Mouse (Mus musculus): ENCODE measurements around the gene Igfbp4. TPM values are rescaled to one million over a fixed set of nuclear protein-coding genes. Genes with fewer than 3 reads are reported as not detected.

Igfbp4 gene
- polyA plus RNA-seq, 1 experiment from 2014 or later = 966 TPM

GRCm38 (mm10) chr11:99036254-99036653 is 4.8 kb upstream of the Igfbp4 start:
- DNase-seq (ENCODE audit: low spot score) = no peak
- Histone ChIP-seq H3K4me1 (ENCODE audit: control insufficient read depth, insufficient read depth, low read length) (no peaks in the 10 kb centered on the region), H3K9ac (ENCODE audit: low read depth, low read length) (no peak overlapping the region), H3K9me3 (ENCODE audit: control insufficient read depth, low read length) (no peaks in the 10 kb centered on the region), H3K4me2 (ENCODE audit: low read depth, low read length) (no peak overlapping the region), H3K27me3 (replicated peaks; ENCODE audit: control insufficient read depth, insufficient read depth, low read length) (no peaks in the 10 kb centered on the region), H3K36me3 (ENCODE audit: control insufficient read depth, insufficient read depth, low read length) (no peaks in the 10 kb centered on the region), H3K27ac (replicated peaks; ENCODE audit: low read depth, low read length) (no peak overlapping the region), H3K4me3 (ENCODE audit: low read depth, low read length) (no peak overlapping the region)
- no peak for ATAC-seq (ENCODE audit: low read depth)
- WGBS = 62% methylated on average over 6 of the region's 6 CpGs

GRCm38 (mm10) chr11:99039782-99040181 is 1.3 kb upstream of the Igfbp4 start:
- no peaks in the 10 kb centered on the region for H3K27me3 ChIP-seq (replicated peaks; ENCODE audit: control insufficient read depth, insufficient read depth, low read length)
- H3K4me1 ChIP-seq (ENCODE audit: control insufficient read depth, insufficient read depth, low read length) = peaks cover 13% of the 10 kb centered on the region; the same call in 1 of the 2 replicates
- H3K27ac ChIP-seq (replicated peaks; ENCODE audit: low read depth, low read length) = peak overlapping the region; percentile 93
- ATAC-seq (ENCODE audit: low read depth) (peak; percentile 84), DNase-seq (ENCODE audit: low spot score) (peak; percentile 96)
- H3K4me3 ChIP-seq (ENCODE audit: low read depth, low read length) = peak overlapping the region; percentile 76
- H3K4me2 ChIP-seq (ENCODE audit: low read depth, low read length) = peak overlapping the region; percentile 74
- no peaks in the 10 kb centered on the region for H3K9me3 ChIP-seq (ENCODE audit: control insufficient read depth, low read length)
- peak overlapping the region; percentile 93 for H3K9ac ChIP-seq (ENCODE audit: low read depth, low read length)
- WGBS = 2% methylated on average over 15 of the region's 15 CpGs
- peaks cover 7% of the 10 kb centered on the region; the same call in 1 of the 2 replicates for H3K36me3 ChIP-seq (ENCODE audit: control insufficient read depth, insufficient read depth, low read length)

GRCm38 (mm10) chr11:99040346-99040974 is 584 bp upstream of the Igfbp4 start:
- WGBS = 2% methylated on average over 14 of the region's 17 CpGs
- Histone ChIP-seq H3K27ac (replicated peaks; ENCODE audit: low read depth, low read length) (peak overlapping the region; percentile 93), H3K4me3 (ENCODE audit: low read depth, low read length) (peak overlapping the region; percentile 76), H3K4me2 (ENCODE audit: low read depth, low read length) (peak overlapping the region; percentile 74), H3K4me1 (ENCODE audit: control insufficient read depth, insufficient read depth, low read length) (peaks cover 19% of the 10 kb centered on the region; the same call in 1 of the 2 replicates), H3K9me3 (ENCODE audit: control insufficient read depth, low read length) (no peaks in the 10 kb centered on the region), H3K27me3 (replicated peaks; ENCODE audit: control insufficient read depth, insufficient read depth, low read length) (no peaks in the 10 kb centered on the region), H3K9ac (ENCODE audit: low read depth, low read length) (peak overlapping the region; percentile 93), H3K36me3 (ENCODE audit: control insufficient read depth, insufficient read depth, low read length) (peaks cover 9% of the 10 kb centered on the region; the same call in 1 of the 2 replicates)
- peak; percentile 16; the same call in 1 of the 2 replicates for ATAC-seq (ENCODE audit: low read depth)
- DNase-seq (ENCODE audit: low spot score) = peak; percentile 88

GRCm38 (mm10) chr11:99041841-99042780 is 1.1 kb downstream of the Igfbp4 start:
- no peak for DNase-seq (ENCODE audit: low spot score)
- Histone ChIP-seq H3K4me1 (ENCODE audit: control insufficient read depth, insufficient read depth, low read length) (peaks cover 33% of the 10 kb centered on the region), H3K36me3 (ENCODE audit: control insufficient read depth, insufficient read depth, low read length) (peaks cover 9% of the 10 kb centered on the region; the same call in 1 of the 2 replicates), H3K27me3 (replicated peaks; ENCODE audit: control insufficient read depth, insufficient read depth, low read length) (no peaks in the 10 kb centered on the region), H3K9me3 (ENCODE audit: control insufficient read depth, low read length) (no peaks in the 10 kb centered on the region), H3K27ac (replicated peaks; ENCODE audit: low read depth, low read length) (peak overlapping the region; percentile 93), H3K9ac (ENCODE audit: low read depth, low read length) (peak overlapping the region; percentile 93), H3K4me3 (ENCODE audit: low read depth, low read length) (peak overlapping the region; percentile 76), H3K4me2 (ENCODE audit: low read depth, low read length) (peak overlapping the region; percentile 74)
- WGBS = 20% methylated on average over 16 of the region's 16 CpGs
- no peak for ATAC-seq (ENCODE audit: low read depth)

GRCm38 (mm10) chr11:99042834-99043431 is 1.9 kb downstream of the Igfbp4 start:
- Histone ChIP-seq H3K36me3 (ENCODE audit: control insufficient read depth, insufficient read depth, low read length) (peaks cover 12% of the 10 kb centered on the region), H3K4me1 (ENCODE audit: control insufficient read depth, insufficient read depth, low read length) (peaks cover 41% of the 10 kb centered on the region), H3K4me2 (ENCODE audit: low read depth, low read length) (peak overlapping the region; percentile 74), H3K27me3 (replicated peaks; ENCODE audit: control insufficient read depth, insufficient read depth, low read length) (no peaks in the 10 kb centered on the region), H3K9ac (ENCODE audit: low read depth, low read length) (peak overlapping the region; percentile 93), H3K4me3 (ENCODE audit: low read depth, low read length) (peak overlapping the region; percentile 76), H3K9me3 (ENCODE audit: control insufficient read depth, low read length) (no peaks in the 10 kb centered on the region), H3K27ac (replicated peaks; ENCODE audit: low read depth, low read length) (peak overlapping the region; percentile 93)
- DNase-seq (ENCODE audit: low spot score) (peak; percentile 55), ATAC-seq (ENCODE audit: low read depth) (no peak)
- WGBS = 17% methylated on average over 12 of the region's 12 CpGs

GRCm38 (mm10) chr11:99043632-99044031 is 2.6 kb downstream of the Igfbp4 start:
- 0 out of 2 replicates have a peak overlapping the region, but pooled peaks have one; percentile 10 for H3K9ac ChIP-seq (ENCODE audit: low read depth, low read length)
- 55% methylated on average over 6 of the region's 6 CpGs for WGBS
- peaks cover 44% of the 10 kb centered on the region for H3K4me1 ChIP-seq (ENCODE audit: control insufficient read depth, insufficient read depth, low read length)

GRCm38 (mm10) chr11:99044306-99044705 is 3.3 kb downstream of the Igfbp4 start:
- ATAC-seq (ENCODE audit: low read depth) (no peak), DNase-seq (ENCODE audit: low spot score) (no peak)
- Histone ChIP-seq H3K4me3 (ENCODE audit: low read depth, low read length) (peak overlapping the region; percentile 31), H3K4me1 (ENCODE audit: control insufficient read depth, insufficient read depth, low read length) (peaks cover 44% of the 10 kb centered on the region), H3K4me2 (ENCODE audit: low read depth, low read length) (peak overlapping the region; percentile 74), H3K9ac (ENCODE audit: low read depth, low read length) (0 out of 2 replicates have a peak overlapping the region, but pooled peaks have one; percentile 10), H3K36me3 (ENCODE audit: control insufficient read depth, insufficient read depth, low read length) (peaks cover 26% of the 10 kb centered on the region), H3K9me3 (ENCODE audit: control insufficient read depth, low read length) (no peaks in the 10 kb centered on the region), H3K27ac (replicated peaks; ENCODE audit: low read depth, low read length) (peak overlapping the region; percentile 90; the same call in 1 of the 2 replicates), H3K27me3 (replicated peaks; ENCODE audit: control insufficient read depth, insufficient read depth, low read length) (no peaks in the 10 kb centered on the region)
- WGBS = 48% methylated on average over 5 of the region's 5 CpGs

More at GRCm38 (mm10) chr11:99043632-99044031, 2.6 kb downstream of the Igfbp4 start:
- DNase-seq (ENCODE audit: low spot score) (no peak), ATAC-seq (ENCODE audit: low read depth) (no peak)
- H3K4me2 ChIP-seq (ENCODE audit: low read depth, low read length) = peak overlapping the region; percentile 74
- H3K9me3 ChIP-seq (ENCODE audit: control insufficient read depth, low read length) = no peaks in the 10 kb centered on the region
- H3K27me3 ChIP-seq (replicated peaks; ENCODE audit: control insufficient read depth, insufficient read depth, low read length) = no peaks in the 10 kb centered on the region
- peaks cover 19% of the 10 kb centered on the region for H3K36me3 ChIP-seq (ENCODE audit: control insufficient read depth, insufficient read depth, low read length)
- peak overlapping the region; percentile 31 for H3K4me3 ChIP-seq (ENCODE audit: low read depth, low read length)
- 0 out of 2 replicates have a peak overlapping the region, but pooled peaks have one; percentile 33 for H3K27ac ChIP-seq (replicated peaks; ENCODE audit: low read depth, low read length)
